Mouse (Mus musculus) hindbrain, embryonic 14.5 days (tissue): ENCODE results near the gene Gls. TPM values are rescaled to one million over a fixed set of nuclear protein-coding genes. Genes with fewer than 3 reads are reported as not detected.

Experiments
- ATAC-seq: fragments of 200-750 bp; cut with Nextera tagmentation; 2 replicates; pipeline ENCODE4 v1.8.0; 2017; ENCODE audit warnings: moderate number of reproducible peaks, mild to moderate bottlenecking, moderate TSS enrichment, moderate library complexity; ENCODE audit not compliant: low FRiP score
- DNase-seq: peaks from one replicate; pipeline ENCODE4 v3.0.0-alpha.2; 2015; ENCODE audit warnings: low spot score
- H3K27ac ChIP-seq: fragments of 300-500 bp; sonication (generic); 2 replicates; pipeline ENCODE4 v1.5.1; 2014; ENCODE audit warnings: mild to moderate bottlenecking, moderate library complexity
- H3K27me3 ChIP-seq: fragments of 300-500 bp; sonication (generic); 2 replicates; pipeline ENCODE4 v1.6.1; 2014; ENCODE audit warnings: mild to moderate bottlenecking, low read length, mixed read lengths; ENCODE audit not compliant: control insufficient read depth, insufficient read depth
- H3K36me3 ChIP-seq: fragments of 300-500 bp; sonication (generic); replicated peaks from 2 replicates; pipeline ENCODE4 v1.6.1; 2014; ENCODE audit not compliant: control insufficient read depth, insufficient read depth
- H3K4me1 ChIP-seq: fragments of 300-500 bp; sonication (generic); replicated peaks from 2 replicates; pipeline ENCODE4 v1.6.1; 2014; ENCODE audit warnings: antibody characterized with exemption, low read length, mixed read lengths; ENCODE audit not compliant: control insufficient read depth, insufficient read depth
- H3K4me2 ChIP-seq: fragments of 300-500 bp; sonication (generic); replicated peaks from 2 replicates; pipeline ENCODE4 v1.6.1; 2014; ENCODE audit warnings: mild to moderate bottlenecking, moderate library complexity
- H3K4me3 ChIP-seq: fragments of 300-500 bp; sonication (generic); replicated peaks from 2 replicates; pipeline ENCODE4 v1.5.1; 2014; ENCODE audit warnings: mild to moderate bottlenecking, low read length
- H3K9ac ChIP-seq: fragments of 300-500 bp; sonication (generic); 2 replicates; pipeline ENCODE4 v1.6.1; 2014
- H3K9me3 ChIP-seq: fragments of 300-500 bp; sonication (generic); 2 replicates; pipeline ENCODE4 v1.6.1; 2016; ENCODE audit warnings: low read length; ENCODE audit not compliant: control insufficient read depth
- WGBS: fragments of 180-500 bp; shearing (Covaris S2); extraction: QIAGEN DNeasy Blood & Tissue Kit; methylation state at CpG from one replicate; pipeline ENCODE4 v1.1.7; 2014; 5-methylcytosine and 5-hydroxymethylcytosine counted together
- polyA plus RNA-seq: library from polyadenylated mRNA; unstranded; fragments of >200 nt; fragmentation: Nextera tagmentation; extraction: Ambion mirVana; gene quantifications from 2 replicates; pipeline ENCODE4 v1.2.1, GENCODE M21; 2014

Gls gene
- polyA plus RNA-seq, 1 experiment from 2014 or later: 61.9 TPM

DNA sequence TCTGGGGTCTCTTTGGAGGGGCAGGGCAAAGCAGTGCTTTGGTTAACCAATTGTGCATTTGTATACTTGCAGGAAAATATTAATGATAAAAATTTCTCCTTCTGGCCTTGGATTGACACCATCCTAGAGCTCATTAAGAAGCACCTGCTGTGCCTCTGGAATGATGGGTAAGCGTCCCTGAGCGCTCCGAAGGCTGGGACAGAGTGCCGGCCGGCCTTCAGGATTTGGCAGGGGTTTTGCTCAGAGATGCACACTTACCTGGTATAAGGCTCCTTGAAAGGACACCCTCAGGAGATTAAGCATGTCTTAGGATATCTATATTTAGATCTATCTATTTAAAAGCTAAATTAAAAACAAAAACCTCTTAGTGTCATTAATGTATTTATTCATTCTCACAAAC, 81.9 kb downstream of the Gls start:
- WGBS: 95% methylated on average over 5 of the region's 5 CpGs
- H3K4me2 ChIP-seq: no peak overlapping the region
- H3K27ac ChIP-seq: no peak overlapping the region
- H3K9ac ChIP-seq: no peak overlapping the region
- no peak for ATAC-seq
- no peaks in the 10 kb centered on the region for H3K4me1 ChIP-seq
- no peaks in the 10 kb centered on the region for H3K9me3 ChIP-seq
- no peak for DNase-seq
- no peaks in the 10 kb centered on the region for H3K36me3 ChIP-seq
- no peaks in the 10 kb centered on the region for H3K27me3 ChIP-seq
- H3K4me3 ChIP-seq: no peak overlapping the region

DNA sequence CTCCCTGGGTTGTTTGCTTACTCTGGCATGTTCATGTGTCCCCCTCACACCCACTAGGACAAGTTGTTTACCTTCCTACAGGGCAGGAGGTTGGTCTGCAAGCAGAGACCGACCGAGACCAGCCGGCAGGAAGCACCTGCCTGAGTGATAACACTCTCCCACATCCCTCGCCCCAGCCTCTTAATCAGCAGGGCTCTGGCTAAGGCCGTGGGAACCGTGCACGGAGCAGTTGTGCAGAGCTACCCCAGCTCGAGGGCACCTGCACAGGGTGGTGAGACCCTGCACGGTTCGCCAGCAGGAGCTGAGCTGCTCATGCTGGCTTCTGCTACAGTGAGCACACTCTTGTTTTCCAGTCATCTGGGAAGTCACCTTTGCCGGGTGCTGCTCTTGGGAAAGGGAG, 82.4 kb downstream of the Gls start:
- Histone ChIP-seq H3K27me3 (no peaks in the 10 kb centered on the region), H3K9ac (no peak overlapping the region), H3K27ac (no peak overlapping the region), H3K4me3 (no peak overlapping the region), H3K4me1 (no peaks in the 10 kb centered on the region), H3K4me2 (no peak overlapping the region), H3K36me3 (no peaks in the 10 kb centered on the region), H3K9me3 (no peaks in the 10 kb centered on the region)
- ATAC-seq: no peak
- WGBS: 56% methylated on average over 11 of the region's 11 CpGs
- no peak for DNase-seq

DNA sequence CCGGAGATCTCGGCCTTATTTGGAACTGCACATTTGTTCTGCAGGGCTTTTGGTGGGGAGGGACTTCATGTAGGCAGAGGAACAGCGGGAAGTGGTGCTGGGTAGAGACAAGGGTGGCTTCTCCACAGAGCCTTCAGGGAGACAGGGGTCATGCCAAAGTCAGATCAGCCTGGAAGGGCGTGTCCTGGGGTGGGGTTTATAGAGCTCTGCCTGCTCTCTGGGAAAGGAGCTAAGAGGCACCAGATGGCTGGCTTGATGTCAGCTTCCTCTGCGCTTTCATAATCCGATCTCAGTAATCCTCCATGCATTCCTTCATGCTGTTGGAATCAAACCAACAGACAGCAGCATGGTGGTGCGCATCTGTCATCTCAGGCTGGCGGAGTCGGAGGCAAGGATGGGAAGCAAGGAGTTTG, 83.1 kb downstream of the Gls start:
- peak; percentile 63 for DNase-seq
- no peaks in the 10 kb centered on the region for H3K27me3 ChIP-seq
- no peaks in the 10 kb centered on the region for H3K4me1 ChIP-seq
- H3K9ac ChIP-seq: no peak overlapping the region
- no peaks in the 10 kb centered on the region for H3K9me3 ChIP-seq
- WGBS: 53% methylated on average over 9 of the region's 9 CpGs
- no peak overlapping the region for H3K4me3 ChIP-seq
- ATAC-seq: peak; percentile 34
- no peak overlapping the region for H3K27ac ChIP-seq
- H3K36me3 ChIP-seq: no peaks in the 10 kb centered on the region; the same call in 1 of the 2 replicates
- no peak overlapping the region for H3K4me2 ChIP-seq

DNA sequence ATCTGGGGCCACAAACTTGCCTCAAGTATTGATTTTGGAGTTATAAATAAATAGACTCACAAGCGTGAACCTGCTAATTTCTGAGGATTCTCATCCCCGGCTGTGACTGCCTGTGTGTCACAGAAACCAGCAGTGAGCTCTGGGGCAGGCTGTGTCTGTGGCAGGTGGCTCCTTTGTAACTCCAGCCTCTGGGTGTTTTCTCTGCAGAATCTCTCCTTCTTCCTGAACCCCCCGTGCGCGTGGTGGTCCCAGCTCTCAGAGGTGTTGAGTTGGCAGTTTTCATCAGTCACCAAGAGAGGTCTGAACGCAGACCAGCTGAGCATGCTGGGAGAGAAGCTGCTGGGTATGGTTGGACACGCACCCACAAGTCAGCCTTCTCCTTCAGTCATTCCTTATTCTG, 84.3 kb downstream of the Gls start:
- Histone ChIP-seq H3K36me3 (no peaks in the 10 kb centered on the region; the same call in 1 of the 2 replicates), H3K4me2 (no peak overlapping the region), H3K27me3 (no peaks in the 10 kb centered on the region), H3K4me3 (no peak overlapping the region), H3K4me1 (no peaks in the 10 kb centered on the region), H3K9ac (no peak overlapping the region), H3K27ac (no peak overlapping the region), H3K9me3 (no peaks in the 10 kb centered on the region)
- DNase-seq (no peak), ATAC-seq (no peak)
- 68% methylated on average over 7 of the region's 7 CpGs for WGBS

DNA sequence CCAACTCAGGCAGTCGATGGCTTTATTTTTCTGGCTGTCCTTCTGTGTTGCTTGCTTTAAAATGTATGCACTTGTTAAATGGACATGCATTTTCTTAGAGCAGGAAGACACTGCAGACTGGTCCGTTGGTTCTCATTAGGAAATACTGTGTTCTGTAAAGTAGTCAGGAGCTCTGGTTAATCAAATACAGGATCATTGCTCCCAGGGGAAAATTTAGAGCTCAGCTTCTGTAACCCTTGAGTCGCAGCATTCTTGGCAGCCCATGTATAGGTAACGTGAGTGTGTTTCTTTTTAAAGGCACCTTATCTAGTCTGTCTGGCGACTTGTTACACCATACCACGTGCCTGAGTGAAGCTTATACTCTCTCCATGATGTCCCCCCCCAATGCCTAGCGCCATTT, 84.9 kb downstream of the Gls start:
- no peak overlapping the region for H3K27ac ChIP-seq

DNA sequence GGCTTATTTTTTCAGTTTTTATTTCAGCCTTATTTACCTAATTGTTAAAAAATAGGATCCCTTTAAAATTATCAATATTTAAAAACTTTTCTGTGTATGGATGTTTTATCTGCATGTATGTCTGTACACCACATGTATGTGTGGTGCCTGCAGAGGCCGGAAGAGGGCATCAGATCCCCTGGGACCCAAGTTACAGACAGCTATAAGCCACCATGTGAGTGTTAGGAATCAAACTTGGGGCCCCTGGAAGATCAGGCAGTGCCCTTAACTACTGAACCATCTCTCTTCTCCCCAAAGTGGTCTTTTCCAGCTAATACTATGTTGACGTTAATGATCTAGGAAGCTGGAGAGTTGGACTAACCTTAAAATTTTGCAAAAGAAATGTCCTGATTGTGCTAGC, 85.6 kb downstream of the Gls start:
- H3K27ac ChIP-seq: no peak overlapping the region
- no peak overlapping the region for H3K4me2 ChIP-seq
- H3K4me1 ChIP-seq: no peaks in the 10 kb centered on the region
- no peak for ATAC-seq
- H3K36me3 ChIP-seq: no peaks in the 10 kb centered on the region; the same call in 1 of the 2 replicates
- no peaks in the 10 kb centered on the region for H3K9me3 ChIP-seq
- no peak for DNase-seq
- H3K4me3 ChIP-seq: no peak overlapping the region
- 97% methylated on average over 2 of the region's 2 CpGs for WGBS
- H3K9ac ChIP-seq: no peak overlapping the region
- H3K27me3 ChIP-seq: no peaks in the 10 kb centered on the region

More for the DNA sequence above, 84.9 kb downstream of the Gls start:
- no peaks in the 10 kb centered on the region; the same call in 1 of the 2 replicates for H3K36me3 ChIP-seq
- no peak overlapping the region for H3K4me3 ChIP-seq
- 65% methylated on average over 7 of the region's 7 CpGs for WGBS
- H3K9me3 ChIP-seq: no peaks in the 10 kb centered on the region
- no peaks in the 10 kb centered on the region for H3K27me3 ChIP-seq
- no peak overlapping the region for H3K4me2 ChIP-seq
- no peak for ATAC-seq
- H3K9ac ChIP-seq: no peak overlapping the region
- DNase-seq: no peak
- no peaks in the 10 kb centered on the region for H3K4me1 ChIP-seq

DNA sequence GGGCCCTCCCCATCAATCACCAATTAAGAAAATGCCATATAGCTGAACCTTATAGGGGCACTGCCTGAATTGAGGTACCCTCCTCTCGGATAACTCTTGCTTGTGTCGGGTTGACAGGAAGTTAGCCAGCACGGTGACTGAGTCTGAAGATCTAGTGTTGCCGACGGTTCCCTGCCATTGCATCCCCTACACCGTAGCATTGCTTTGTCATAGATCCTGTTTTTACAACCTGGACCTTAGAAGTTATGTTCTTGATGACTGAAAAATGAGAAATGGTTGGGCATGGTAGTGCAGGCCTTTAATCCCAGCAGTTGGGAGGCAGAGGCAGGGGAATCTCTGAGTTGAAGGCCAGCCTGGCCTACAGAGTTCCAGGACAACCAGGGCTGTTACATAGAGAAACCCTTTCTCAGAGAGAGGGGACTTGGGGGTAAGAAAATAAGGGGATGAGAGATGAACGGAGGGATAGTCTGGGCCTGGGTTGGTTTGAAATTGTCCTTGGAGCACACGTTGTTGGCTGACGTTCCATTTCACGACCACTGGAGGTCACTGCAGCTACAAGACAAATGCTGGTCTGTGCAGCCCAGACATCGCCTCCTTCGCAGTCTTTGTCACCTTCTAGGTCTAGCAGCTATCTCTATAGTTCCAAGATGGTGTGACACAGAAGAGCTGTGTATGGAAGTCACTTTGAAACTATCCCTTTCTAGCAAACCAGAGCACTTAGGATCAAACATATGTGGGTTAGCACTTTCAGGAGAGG, 86.6 kb downstream of the Gls start:
- no peaks in the 10 kb centered on the region for H3K27me3 ChIP-seq
- no peak overlapping the region for H3K27ac ChIP-seq
- ATAC-seq: peak; percentile 84
- no peaks in the 10 kb centered on the region; the same call in 1 of the 2 replicates for H3K36me3 ChIP-seq
- no peaks in the 10 kb centered on the region for H3K4me1 ChIP-seq
- H3K9ac ChIP-seq: no peak overlapping the region
- peak; percentile 86 for DNase-seq
- H3K9me3 ChIP-seq: no peaks in the 10 kb centered on the region
- WGBS: 58% methylated on average over 12 of the region's 12 CpGs
- H3K4me3 ChIP-seq: no peak overlapping the region
- no peak overlapping the region for H3K4me2 ChIP-seq

DNA sequence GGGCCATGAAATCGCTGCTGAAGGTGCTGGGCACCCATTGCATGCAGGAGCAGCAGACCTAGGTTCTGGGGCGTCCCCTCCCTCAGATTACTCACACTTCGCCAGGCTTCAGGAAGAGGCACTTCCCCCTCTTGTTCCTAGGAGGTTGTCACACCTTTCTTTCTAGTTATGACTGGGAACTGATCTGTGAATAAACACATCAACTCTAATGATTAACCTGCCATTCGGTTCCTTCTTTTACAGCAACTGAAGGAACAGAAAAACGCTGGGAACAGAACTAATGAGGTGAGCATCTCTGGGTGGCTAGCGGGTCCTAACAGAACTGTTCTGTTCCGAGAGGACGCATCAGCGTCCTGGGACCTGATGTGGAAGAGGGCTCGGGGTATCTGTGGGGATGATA, 88.1 kb downstream of the Gls start:
- no peaks in the 10 kb centered on the region for H3K9me3 ChIP-seq
- no peaks in the 10 kb centered on the region; the same call in 1 of the 2 replicates for H3K36me3 ChIP-seq
- no peaks in the 10 kb centered on the region for H3K27me3 ChIP-seq
- H3K4me1 ChIP-seq: no peaks in the 10 kb centered on the region
- WGBS: 84% methylated on average over 10 of the region's 10 CpGs
- no peak overlapping the region for H3K4me3 ChIP-seq
- DNase-seq (no peak), ATAC-seq (no peak)
- no peak overlapping the region for H3K27ac ChIP-seq
- no peak overlapping the region for H3K9ac ChIP-seq
- H3K4me2 ChIP-seq: no peak overlapping the region

DNA sequence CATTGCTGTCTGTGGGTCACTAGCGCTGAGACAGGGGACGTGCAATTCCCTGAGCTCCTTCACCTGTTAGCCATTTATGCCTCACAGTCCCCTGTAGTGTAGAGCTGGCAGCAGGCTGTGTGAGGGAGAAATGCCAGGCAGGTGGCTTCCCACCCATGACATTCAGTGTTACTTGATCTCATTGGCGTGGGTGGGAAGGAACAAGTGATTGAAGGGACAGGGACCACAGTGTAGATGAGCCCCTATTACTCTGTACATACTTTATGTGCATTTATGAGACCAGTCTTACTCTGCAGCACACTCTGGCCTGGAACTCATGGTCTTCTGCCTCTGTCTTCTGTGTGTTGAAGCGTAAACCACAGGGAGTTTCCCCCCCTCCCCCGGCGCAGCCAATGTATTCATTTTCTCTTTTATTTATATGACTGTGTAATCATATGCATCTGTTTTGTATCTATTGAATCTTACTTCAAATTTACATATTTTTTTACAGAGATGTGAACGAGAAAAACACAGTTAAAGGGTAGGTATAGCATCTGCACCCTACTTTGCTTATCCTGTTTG, 89.4 kb downstream of the Gls start:
- Histone ChIP-seq H3K9ac (no peak overlapping the region), H3K36me3 (no peaks in the 10 kb centered on the region; the same call in 1 of the 2 replicates), H3K27ac (no peak overlapping the region), H3K9me3 (no peaks in the 10 kb centered on the region), H3K4me3 (no peak overlapping the region), H3K27me3 (no peaks in the 10 kb centered on the region), H3K4me2 (no peak overlapping the region), H3K4me1 (no peaks in the 10 kb centered on the region)
- 93% methylated on average over 7 of the region's 7 CpGs for WGBS
- DNase-seq (no peak), ATAC-seq (no peak)
